Mouse (Mus musculus) kidney, adult 10 weeks (tissue): Measurements from ENCODE around the gene Krtap20-2. TPM values are rescaled to one million over a fixed set of nuclear protein-coding genes. Genes with fewer than 3 reads are reported as not detected.

Experiments
- polyA plus RNA-seq: library from polyadenylated mRNA; stranded (reverse); fragments of 350-450 nt; fragmentation: Illumina TruSeq; extraction: RNeasy Lipid Tissue Mini Kit (QIAGEN cat#74804); gene quantifications from one replicate; pipeline ENCODE4 v1.2.3, GENCODE M21; 2014; ENCODE audit warnings: low read depth, low replicate concordance

Gene Krtap20-2
- not detected for polyA plus RNA-seq

GRCm38 (mm10) chr16:89205561-89205960, at the start of gene Krtap20-2:
TSS of gene Krtap20-2 (plus strand) at chr16:89205861.

GRCm38 (mm10) chr16:89157652-89158051, 48.0 kb upstream of the Krtap20-2 start, which contains the start of gene Gm9789:
TSS of gene Gm9789 (plus strand) at chr16:89157952.

GRCm38 (mm10) chr16:89169190-89169589, 36.5 kb upstream of the Krtap20-2 start, which contains the start of gene Gm7735:
TSS of gene Gm7735 (plus strand) at chr16:89169490.

GRCm38 (mm10) chr16:89174435-89174834, 31.2 kb upstream of the Krtap20-2 start, which contains the start of gene 1110057P08Rik:
TSS of gene 1110057P08Rik (plus strand) at chr16:89174735.

Other genes with a start within 250 kb of the Krtap20-2 start
- gene Krtap16-3, start 243.0 kb upstream of the Krtap20-2 start, polyA plus RNA-seq: not detected
- gene Krtap22-2, start 195.1 kb upstream of the Krtap20-2 start, polyA plus RNA-seq: not detected
- not detected for gene Gm10229, start 190.6 kb upstream of the Krtap20-2 start, polyA plus RNA-seq
- not detected for gene Krtap6-1, start 174.2 kb upstream of the Krtap20-2 start, polyA plus RNA-seq
- not detected for gene Gm10228, start 164.4 kb upstream of the Krtap20-2 start, polyA plus RNA-seq
- gene Krtap6-5, start 158.0 kb upstream of the Krtap20-2 start, polyA plus RNA-seq: not detected
- gene 1110025L11Rik, start 141.9 kb upstream of the Krtap20-2 start, polyA plus RNA-seq: not detected
- not detected for gene Krtap6-3, start 121.8 kb upstream of the Krtap20-2 start, polyA plus RNA-seq
- not detected for gene Gm6358, start 65.0 kb upstream of the Krtap20-2 start, polyA plus RNA-seq
- gene Gm10061, start 54.8 kb upstream of the Krtap20-2 start, polyA plus RNA-seq: not detected
- gene Gm9789, start 47.9 kb upstream of the Krtap20-2 start, polyA plus RNA-seq: not detected
- gene Gm7735, start 36.4 kb upstream of the Krtap20-2 start, polyA plus RNA-seq: not detected
- not detected for gene 1110057P08Rik, start 31.1 kb upstream of the Krtap20-2 start, polyA plus RNA-seq
- not detected for gene Krtap21-1, start 198.0 kb downstream of the Krtap20-2 start, polyA plus RNA-seq
- not detected for gene Krtap6-2, start 214.2 kb downstream of the Krtap20-2 start, polyA plus RNA-seq